Mouse (Mus musculus): ENCODE measurements around the gene Lpp. TPM values are rescaled to one million over a fixed set of nuclear protein-coding genes. Genes with fewer than 3 reads are reported as not detected.

Lpp gene
- polyA plus RNA-seq, 1 experiment = not detected

DNA sequence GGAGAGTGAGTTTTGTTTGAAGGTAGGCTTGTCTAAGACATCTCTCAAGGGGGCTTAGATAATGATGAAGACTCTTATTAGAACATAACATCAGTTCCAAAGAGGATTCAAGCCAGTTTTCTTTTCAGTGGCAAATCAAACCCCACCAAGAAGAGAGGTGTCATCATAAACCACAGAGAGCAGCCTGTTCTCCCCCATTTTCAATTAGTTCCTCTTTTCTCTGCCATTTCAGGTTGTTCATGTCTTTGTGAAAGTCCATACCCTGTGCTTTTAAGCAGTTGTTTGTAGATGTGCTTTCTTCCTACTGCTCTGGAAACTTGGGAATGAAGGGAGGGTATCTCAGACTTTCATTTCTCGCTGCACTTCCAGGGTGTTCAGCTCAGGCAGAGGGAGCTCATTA is 571.0 kb downstream of the Lpp start:
- Histone ChIP-seq H3K4me1 (ENCODE audit: control insufficient read depth, insufficient read depth, low read length) (0 out of 2 replicates have a peak, but pooled peaks cover 2% of the 10 kb centered on the region), H3K4me3 (ENCODE audit: insufficient read depth, low read depth, low read length) (no peak overlapping the region), H3K27ac (ENCODE audit: insufficient read depth, low read depth, low read length) (no peak overlapping the region)
- WGBS = 96% methylated on average over 1 of the region's 1 CpGs
- TF ChIP-seq POLR2A (IDR thresholded peaks at IDR 0.05; ENCODE audit: insufficient read depth, low read depth, low read length) (no peak), CTCF (IDR thresholded peaks at IDR 0.05; ENCODE audit: insufficient read depth, low read depth, low read length) (no peak)

DNA sequence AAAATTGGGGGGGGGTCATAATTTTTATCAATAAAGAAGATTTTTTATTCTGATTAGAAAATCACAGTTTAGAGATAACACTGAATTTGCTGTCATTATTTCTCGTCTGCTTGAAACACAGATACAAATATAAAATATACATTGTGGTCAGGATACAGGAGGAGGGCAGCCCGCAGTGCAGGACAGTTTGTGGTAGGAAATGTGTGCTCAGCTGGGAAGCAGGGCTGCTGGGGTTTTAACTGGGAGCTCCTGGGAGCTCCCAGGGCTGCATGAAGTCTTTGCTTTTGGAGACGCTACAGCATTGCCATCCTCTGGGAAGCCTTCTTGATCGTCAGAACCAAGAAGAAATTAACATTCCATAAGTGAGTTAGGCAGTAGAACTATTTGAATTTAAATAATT is 571.8 kb downstream of the Lpp start:
- TF ChIP-seq POLR2A (IDR thresholded peaks at IDR 0.05; ENCODE audit: insufficient read depth, low read depth, low read length) (no peak), CTCF (IDR thresholded peaks at IDR 0.05; ENCODE audit: insufficient read depth, low read depth, low read length) (no peak)
- 0 out of 2 replicates have a peak, but pooled peaks cover 2% of the 10 kb centered on the region for H3K4me1 ChIP-seq (ENCODE audit: control insufficient read depth, insufficient read depth, low read length)
- H3K4me3 ChIP-seq (ENCODE audit: insufficient read depth, low read depth, low read length) = no peak overlapping the region
- WGBS = 87% methylated on average over 4 of the region's 4 CpGs
- H3K27ac ChIP-seq (ENCODE audit: insufficient read depth, low read depth, low read length) = no peak overlapping the region

DNA sequence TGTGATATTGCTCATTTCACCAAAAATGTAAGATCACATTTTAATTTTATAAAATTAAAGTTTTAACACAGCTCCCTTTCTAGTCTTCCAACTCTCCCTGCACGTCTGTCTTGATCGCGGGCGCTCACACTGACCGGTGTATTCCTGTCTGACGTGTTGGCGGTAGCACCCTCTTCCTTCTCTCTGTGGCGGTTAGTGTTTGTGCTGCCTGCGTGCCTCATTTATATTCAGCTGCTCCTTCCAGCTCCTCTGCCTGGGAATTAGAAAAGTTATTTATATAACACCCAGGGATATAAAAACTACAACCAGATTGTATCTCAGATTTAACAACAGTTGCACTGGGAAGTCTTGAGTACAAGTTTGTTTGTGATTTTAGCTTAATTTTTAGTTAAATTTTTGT is 573.2 kb downstream of the Lpp start:
- no peak for TF ChIP-seq POLR2A (IDR thresholded peaks at IDR 0.05; ENCODE audit: insufficient read depth, low read depth, low read length)
- 73% methylated on average over 9 of the region's 9 CpGs for WGBS
- no peak overlapping the region for H3K27ac ChIP-seq (ENCODE audit: insufficient read depth, low read depth, low read length)
- 0 out of 2 replicates have a peak, but pooled peaks cover 2% of the 10 kb centered on the region for H3K4me1 ChIP-seq (ENCODE audit: control insufficient read depth, insufficient read depth, low read length)
- no peak overlapping the region for H3K4me3 ChIP-seq (ENCODE audit: insufficient read depth, low read depth, low read length)

DNA sequence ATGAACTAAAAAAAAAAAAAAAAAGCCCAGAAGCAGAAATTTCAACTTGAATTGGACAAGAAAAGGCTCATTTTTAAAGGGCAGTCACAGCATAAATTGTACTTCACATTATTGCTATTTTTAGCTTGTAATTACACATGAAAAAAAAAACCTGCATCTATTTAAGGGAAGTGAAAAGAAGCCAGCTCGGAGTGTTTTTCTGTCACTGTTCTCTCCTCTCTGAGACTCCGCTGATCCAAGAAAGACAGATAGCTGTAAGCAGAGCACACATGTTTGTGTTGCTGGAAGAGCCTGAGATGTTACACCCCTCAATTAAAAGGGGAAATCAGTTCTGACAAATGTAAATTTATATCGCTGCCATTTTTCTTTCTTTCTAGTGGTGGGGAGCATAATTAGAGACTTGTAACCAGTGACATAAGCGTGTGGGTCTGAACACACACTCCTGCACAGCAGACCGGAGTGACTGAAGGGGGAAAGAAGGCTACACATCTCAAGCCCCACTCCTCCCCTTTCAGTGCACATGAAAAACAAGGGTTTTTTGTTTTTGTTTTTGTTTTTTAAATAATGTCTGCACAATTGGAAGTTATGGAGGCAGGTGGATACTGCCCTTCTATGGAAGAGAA is 579.8 kb downstream of the Lpp start:
- 31% methylated on average over 5 of the region's 5 CpGs for WGBS
- Histone ChIP-seq H3K4me3 (ENCODE audit: insufficient read depth, low read depth, low read length) (no peak overlapping the region), H3K4me1 (ENCODE audit: control insufficient read depth, insufficient read depth, low read length) (peaks cover 3% of the 10 kb centered on the region; the same call in 1 of the 2 replicates), H3K27ac (ENCODE audit: insufficient read depth, low read depth, low read length) (no peak overlapping the region; the same call in 1 of the 2 replicates)
- TF ChIP-seq CTCF (IDR thresholded peaks at IDR 0.05; ENCODE audit: insufficient read depth, low read depth, low read length) = no peak

- WGBS = 100% methylated on average over 1 of the region's 1 CpGs
- Histone ChIP-seq H3K27ac (ENCODE audit: insufficient read depth, low read depth, low read length) (no peak overlapping the region), H3K4me1 (ENCODE audit: control insufficient read depth, insufficient read depth, low read length) (no peaks in the 10 kb centered on the region), H3K4me3 (ENCODE audit: insufficient read depth, low read depth, low read length) (no peak overlapping the region)
- TF ChIP-seq CTCF (IDR thresholded peaks at IDR 0.05; ENCODE audit: insufficient read depth, low read depth, low read length) (no peak), POLR2A (IDR thresholded peaks at IDR 0.05; ENCODE audit: insufficient read depth, low read depth, low read length) (no peak)
Observed at GRCm38 (mm10) chr16:24977771-24978170, 584.5 kb downstream of the Lpp start.

- Histone ChIP-seq H3K4me1 (ENCODE audit: control insufficient read depth, insufficient read depth, low read length) (no peaks in the 10 kb centered on the region), H3K4me3 (ENCODE audit: insufficient read depth, low read depth, low read length) (no peak overlapping the region), H3K27ac (ENCODE audit: insufficient read depth, low read depth, low read length) (no peak overlapping the region)
- WGBS = 73% methylated on average over 1 of the region's 1 CpGs
- no peak for TF ChIP-seq POLR2A (IDR thresholded peaks at IDR 0.05; ENCODE audit: insufficient read depth, low read depth, low read length)
- TF ChIP-seq CTCF (IDR thresholded peaks at IDR 0.05; ENCODE audit: insufficient read depth, low read depth, low read length) = no peak
Observed at GRCm38 (mm10) chr16:24978226-24978625, 584.9 kb downstream of the Lpp start.

DNA sequence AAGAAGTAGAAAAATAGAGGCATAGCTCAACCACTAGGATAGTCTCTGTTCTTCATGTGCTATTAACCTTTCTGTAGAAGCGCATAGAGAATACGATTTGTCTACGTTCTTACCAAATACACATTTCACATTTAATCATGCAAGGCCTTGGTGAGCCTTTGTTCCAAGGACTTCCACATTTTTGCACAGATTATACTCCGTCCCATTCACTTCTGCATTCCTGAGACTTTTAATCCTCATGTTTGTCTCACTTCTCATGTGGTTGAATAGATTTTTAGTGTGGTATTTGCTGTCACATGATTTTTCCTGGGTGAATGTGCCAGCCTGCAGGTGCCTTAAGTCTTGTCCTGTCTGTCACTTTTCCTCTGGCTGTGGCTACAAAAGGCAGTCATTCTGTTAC is 586.1 kb downstream of the Lpp start:
- 95% methylated on average over 4 of the region's 4 CpGs for WGBS
- Histone ChIP-seq H3K4me1 (ENCODE audit: control insufficient read depth, insufficient read depth, low read length) (no peaks in the 10 kb centered on the region), H3K27ac (ENCODE audit: insufficient read depth, low read depth, low read length) (no peak overlapping the region), H3K4me3 (ENCODE audit: insufficient read depth, low read depth, low read length) (no peak overlapping the region)
- TF ChIP-seq CTCF (IDR thresholded peaks at IDR 0.05; ENCODE audit: insufficient read depth, low read depth, low read length) (no peak), POLR2A (IDR thresholded peaks at IDR 0.05; ENCODE audit: insufficient read depth, low read depth, low read length) (no peak)

DNA sequence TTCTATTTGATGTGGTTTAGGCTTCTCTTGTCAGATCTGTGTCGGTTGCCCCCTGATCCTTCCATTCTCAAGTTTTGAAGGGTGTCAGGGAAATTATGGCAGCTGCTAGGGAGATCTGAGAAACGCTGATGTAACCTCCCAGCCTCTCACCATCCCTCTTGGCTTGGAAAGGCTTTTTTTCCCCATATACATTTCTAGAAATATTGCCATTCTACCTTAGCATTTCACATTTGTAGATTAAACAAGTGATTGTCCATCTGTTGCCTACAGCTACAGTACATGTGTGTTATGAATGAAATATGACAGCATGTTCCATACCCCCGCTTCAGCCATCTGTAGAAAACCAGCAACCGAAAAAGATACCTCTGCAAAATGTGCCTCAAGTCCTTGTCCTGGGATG is 589.5 kb downstream of the Lpp start:
- Histone ChIP-seq H3K4me1 (ENCODE audit: control insufficient read depth, insufficient read depth, low read length) (no peaks in the 10 kb centered on the region), H3K4me3 (ENCODE audit: insufficient read depth, low read depth, low read length) (no peak overlapping the region), H3K27ac (ENCODE audit: insufficient read depth, low read depth, low read length) (no peak overlapping the region)
- TF ChIP-seq CTCF (IDR thresholded peaks at IDR 0.05; ENCODE audit: insufficient read depth, low read depth, low read length) = no peak
- TF ChIP-seq POLR2A (IDR thresholded peaks at IDR 0.05; ENCODE audit: insufficient read depth, low read depth, low read length) = no peak
- 94% methylated on average over 4 of the region's 4 CpGs for WGBS

- TF ChIP-seq CTCF (IDR thresholded peaks at IDR 0.05; ENCODE audit: insufficient read depth, low read depth, low read length) = no peak
- no peak for TF ChIP-seq POLR2A (IDR thresholded peaks at IDR 0.05; ENCODE audit: insufficient read depth, low read depth, low read length)
- no peak overlapping the region for H3K27ac ChIP-seq (ENCODE audit: insufficient read depth, low read depth, low read length)
- 75% methylated on average over 11 of the region's 11 CpGs for WGBS
Observed at GRCm38 (mm10) chr16:24990331-24990730, 597.0 kb downstream of the Lpp start.

More at GRCm38 (mm10) chr16:24990331-24990730, 597.0 kb downstream of the Lpp start:
- Histone ChIP-seq H3K4me1 (ENCODE audit: control insufficient read depth, insufficient read depth, low read length) (no peaks in the 10 kb centered on the region), H3K4me3 (ENCODE audit: insufficient read depth, low read depth, low read length) (no peak overlapping the region)
